In genomic region chr12:83921535-83922381, GRCm38 (mm10) we compare ENCODE assay signal across 8 mouse cellular contexts. TPM values are rescaled to one million over a fixed set of nuclear protein-coding genes. Genes with fewer than 3 reads are reported as not detected.
DNase-seq lines count a peak whose midpoint lies in the region; ATAC-seq and TF ChIP-seq lines count a peak whose summit lies in the region.

Gene Numb (minus strand): TSS chr12:83921934.

- intact Hi-C loops in heart, postnatal 25 days (cut with DNase I), result loop anchor here (2.0 kb wide), 1 partner anchor 29 kb away; the partner anchor contains the start of gene Riox1

- no peak for TF ChIP-seq CTCF in lung, adult 2 months (IDR thresholded peaks at IDR 0.05; ENCODE audit: insufficient read depth, low read length)

- H3K9ac ChIP-seq in ES-E14 (ENCODE audit: insufficient read depth, low read depth, low read length, poor library complexity, severe bottlenecking), result peak within 1 kb of the TSS; percentile 81
- peak within 1 kb of the TSS; percentile 77 for H3K9ac ChIP-seq in forebrain, embryonic 15.5 days (replicated peaks)

- H3K9me3 ChIP-seq in ES-E14 (ENCODE audit: control insufficient read depth, insufficient read depth, low read depth, low read length), result no peaks in the 10 kb centered on the region
- no peaks in the 10 kb centered on the region for H3K9me3 ChIP-seq in forebrain, embryonic 15.5 days

- 0 out of 2 replicates have a peak, but pooled peaks cover 2% of the 10 kb centered on the region for H3K36me3 ChIP-seq in ES-E14 (ENCODE audit: control insufficient read depth, insufficient read depth, low read length, poor library complexity, severe bottlenecking)
- H3K36me3 ChIP-seq in forebrain, embryonic 15.5 days, result no peaks in the 10 kb centered on the region

- in situ Hi-C loops in ES-E14 (cut with MboI; ENCODE audit: low sequenced_read_pairs in 2 of 2, unreplicated experiment in 2 of 2), result no loop called here

- H3K27ac ChIP-seq in ES-E14 (ENCODE audit: insufficient read depth, low read depth, low read length, poor library complexity, severe bottlenecking), result peak within 1 kb of the TSS; percentile 23
- H3K27ac ChIP-seq in forebrain, embryonic 15.5 days (replicated peaks), result peak within 1 kb of the TSS; percentile 82

- no peaks in the 10 kb centered on the region for H3K27me3 ChIP-seq in forebrain, embryonic 15.5 days

- under 1% methylated on average over 63 of the region's 63 CpGs for WGBS in forebrain, embryonic 15.5 days
- WGBS in lung, adult 2 months, result under 1% methylated on average over 63 of the region's 63 CpGs

- peak; percentile 96; the same call in 1 of the 2 replicates for TF ChIP-seq POLR2A in lung, adult 2 months (IDR thresholded peaks at IDR 0.05; ENCODE audit: borderline replicate concordance, extremely low read depth, low read depth, low read length)

- no peaks in the 10 kb centered on the region; a peak in 2 of 4 replicates for H3K4me1 ChIP-seq in ES-E14 (ENCODE audit: control insufficient read depth in 2 of 2, insufficient read depth in 2 of 2, low read length in 2 of 2, poor library complexity in 1 of 2)
- H3K4me1 ChIP-seq in forebrain, embryonic 15.5 days, result peaks cover 22% of the 10 kb centered on the region
- H3K4me1 ChIP-seq in lung, adult 2 months (ENCODE audit: control insufficient read depth, insufficient read depth, low read length), result peaks cover 9% of the 10 kb centered on the region

- peak; percentile 98 for DNase-seq in ES-E14 (ENCODE audit: low read depth, low spot score)
- peak; percentile 100 for DNase-seq in cerebellum, adult 11-12 months
- DNase-seq in heart, postnatal 25 days (ENCODE audit: low spot score), result peak; percentile 99
- DNase-seq in layer of hippocampus, adult 18-20 months (ENCODE audit: low spot score in 2 of 2), result peak; percentile 99 to 100
- peak; percentile 97 for DNase-seq in lung, adult 2 months
- peak; percentile 95 to 97 for DNase-seq in thymus, adult 18-20 months

- H3K4me2 ChIP-seq in forebrain, embryonic 15.5 days (replicated peaks), result peak within 1 kb of the TSS; percentile 90

- ATAC-seq in forebrain, embryonic 15.5 days (replicated peaks), result peak; percentile 100
- peak; percentile 97 for ATAC-seq in neutrophil, adult 5-6 weeks (ENCODE audit: extremely low read depth, insufficient number of reproducible peaks, low FRiP score, poor library complexity, severe bottlenecking)

- peak within 1 kb of the TSS; percentile 80 to 95 for H3K4me3 ChIP-seq in ES-E14 (ENCODE audit: insufficient read depth in 1 of 2, low read depth in 1 of 2, low read length in 2 of 2, poor library complexity in 1 of 2, severe bottlenecking in 1 of 2)
- H3K4me3 ChIP-seq in forebrain, embryonic 15.5 days, result peak within 1 kb of the TSS; percentile 81
- peak within 1 kb of the TSS; percentile 75 for H3K4me3 ChIP-seq in lung, adult 2 months (replicated peaks; ENCODE audit: extremely low read depth, low read depth, low read length)

TF ChIP-seq in ES-E14, 5 proteins besides CTCF, POLR2A, EP300 and RAD21:
- TF ChIP-seq MAFK (IDR thresholded peaks at IDR 0.05; ENCODE audit: insufficient read depth, low read depth, low read length) (no peak), CHD2 (IDR thresholded peaks at IDR 0.05; ENCODE audit: low read depth, low read length) (peak; percentile 93)
TF ChIP-seq in ES-E14: peak in this region for 1.

RNA-seq across cellular contexts. Expression of gene Numb, which starts in this region (rescaled TPM):
- total RNA-seq in ES-E14 (2012; rRNA removed), result 17.2 and 18.2 TPM in 2 replicates
- 16.4 and 18.6 TPM in 2 replicates for polyA plus RNA-seq in forebrain, embryonic 15.5 days (2015; fragmentation: Nextera tagmentation; extraction: Ambion mirVana)
- 10 to 100 TPM; 29.5 to 36.3 TPM for total RNA-seq in heart, postnatal 25 days (2021)
- 10 to 100 TPM; 38.0 TPM for total RNA-seq in layer of hippocampus, adult 18-20 months (2021)
- polyA plus RNA-seq in lung, adult 2 months (2012; rRNA removed), result 155 and 165 TPM in 2 replicates
- 67.8 and 86.4 TPM in 2 replicates for total RNA-seq in neutrophil, adult 5-6 weeks (2017)

Comparison
In these comparisons a context has a peak if more than half of its experiments do, and no peak if none do; other contexts are left out.
1. Peak in every context shown above with its lines: DNase-seq, ATAC-seq, H3K4me3 ChIP-seq and H3K27ac ChIP-seq.